Mouse (Mus musculus): ENCODE measurements around the gene 2410002F23Rik.

- TF ChIP-seq CTCF (IDR thresholded peaks at IDR 0.05; ENCODE audit: low read depth), result no peak
- TF ChIP-seq EP300 (IDR thresholded peaks at IDR 0.05; ENCODE audit: low read depth), result no peak
Measured at GRCm38 (mm10) chr7:44273446-44273845, 26.9 kb downstream of the 2410002F23Rik start.
